Mouse (Mus musculus) left cerebral cortex, adult 2 months (tissue): ENCODE results near the gene Rnf212. TPM values are rescaled to one million over a fixed set of nuclear protein-coding genes. Genes with fewer than 3 reads are reported as not detected.

Experiments used
- DNase-seq, 2 experiments: peaks; one replicate each; pipeline ENCODE4 v3.0.0; 2021 to 2022; ENCODE audit warnings: low spot score in 2 of 2, mixed read lengths in 1 of 2; ENCODE audit errors: extremely low spot score in 1 of 2
- H3K27ac ChIP-seq: fragments of 200-600 bp; 2 replicates; pipeline ENCODE4 v1.8.1; 2022
- H3K4me3 ChIP-seq: fragments of 200-600 bp; 2 replicates; pipeline ENCODE4 v1.8.1; 2022
- CTCF ChIP-seq: fragments of 200-600 bp; IDR thresholded peaks from 2 replicates; pipeline ENCODE4 v1.8.1; 2022; ENCODE audit warnings: antibody characterized with exemption, mild to moderate bottlenecking, moderate library complexity
- intact Hi-C: fragments of 180-260 bp; cut with DNase I; formaldehyde crosslinking; loops from one replicate; pipeline ENCODE4 v1.15.1; 2025
- total RNA-seq, 2 experiments: library from RNA; stranded (reverse); gene quantifications; 2 replicates each; pipeline ENCODE4 v1.2.3; 2021

Rnf212 gene
- total RNA-seq, 2 experiments from 2014 or later: not detected

- intact Hi-C loops: no loop called here
- DNase-seq: no peak
- Histone ChIP-seq H3K27ac (no peak overlapping the region), H3K4me3 (no peak overlapping the region)
- no peak for TF ChIP-seq CTCF
Observed at GRCm38 (mm10) chr5:108708981-108709731, 65.6 kb downstream of the Rnf212 start.

- DNase-seq: no peak
- TF ChIP-seq CTCF: no peak
- intact Hi-C loops: no loop called here
- Histone ChIP-seq H3K4me3 (no peak overlapping the region), H3K27ac (no peak overlapping the region)
Observed at GRCm38 (mm10) chr5:108708419-108708818, 66.4 kb downstream of the Rnf212 start.

GRCm38 (mm10) chr5:108707758-108708157 lies 67.0 kb downstream of the Rnf212 start:
- Histone ChIP-seq H3K4me3 (no peak overlapping the region), H3K27ac (no peak overlapping the region)
- no peak for DNase-seq
- no peak for TF ChIP-seq CTCF
- intact Hi-C loops: no loop called here

GRCm38 (mm10) chr5:108703754-108704626 lies 70.8 kb downstream of the Rnf212 start:
- intact Hi-C loops: no loop called here
- no peak overlapping the region for H3K4me3 ChIP-seq
- no peak for DNase-seq
- TF ChIP-seq CTCF: no peak
- no peak overlapping the region for H3K27ac ChIP-seq

GRCm38 (mm10) chr5:108701341-108702021 lies 73.3 kb downstream of the Rnf212 start:
- intact Hi-C loops: no loop called here
- H3K27ac ChIP-seq: no peak overlapping the region
- TF ChIP-seq CTCF: no peak
- H3K4me3 ChIP-seq: no peak overlapping the region
- no peak for DNase-seq

- TF ChIP-seq CTCF: no peak
- H3K27ac ChIP-seq: no peak overlapping the region
- intact Hi-C loops: no loop called here
- no peak overlapping the region for H3K4me3 ChIP-seq
- DNase-seq: no peak
Observed at GRCm38 (mm10) chr5:108700346-108700745, 74.4 kb downstream of the Rnf212 start.

GRCm38 (mm10) chr5:108697341-108697753 lies 77.4 kb downstream of the Rnf212 start:
- Histone ChIP-seq H3K4me3 (no peak overlapping the region), H3K27ac (peak overlapping the region; percentile 64; the same call in 1 of the 2 replicates)
- intact Hi-C loops: loop anchor here (2.0 kb wide), 1 partner anchor 15 kb away; no protein-coding TSS in a partner anchor
- peak in 1 of 2 experiments; percentile 64 for DNase-seq
- no peak for TF ChIP-seq CTCF

GRCm38 (mm10) chr5:108696542-108696941 lies 78.2 kb downstream of the Rnf212 start:
- no peak overlapping the region for H3K4me3 ChIP-seq
- no peak for TF ChIP-seq CTCF
- no peak overlapping the region for H3K27ac ChIP-seq
- intact Hi-C loops: loop anchor here (2.0 kb wide), 1 partner anchor 16 kb away; no protein-coding TSS in a partner anchor
- no peak for DNase-seq

GRCm38 (mm10) chr5:108695861-108696260 lies 78.9 kb downstream of the Rnf212 start:
- Histone ChIP-seq H3K4me3 (no peak overlapping the region), H3K27ac (no peak overlapping the region)
- no peak for TF ChIP-seq CTCF
- DNase-seq: no peak
- intact Hi-C loops: loop anchor here (2.0 kb wide), 1 partner anchor 17 kb away; no protein-coding TSS in a partner anchor

- Histone ChIP-seq H3K4me3 (peak overlapping the region; percentile 47), H3K27ac (no peak overlapping the region; the same call in 1 of the 2 replicates)
- no peak for DNase-seq
- no peak for TF ChIP-seq CTCF
- intact Hi-C loops: no loop called here
Observed at GRCm38 (mm10) chr5:108694352-108695261, 80.2 kb downstream of the Rnf212 start.
